Mouse (Mus musculus) hematopoietic stem cell, adult 5-6 weeks (primary cell): ENCODE results near the gene Gemin4. TPM values are rescaled to one million over a fixed set of nuclear protein-coding genes. Genes with fewer than 3 reads are reported as not detected.
"Not testable (repeated sequence)": the region's sequence is repeated elsewhere in the genome, so short reads cannot be mapped to it uniquely, and the experiment has no call there.

ENCODE experiments used
- ATAC-seq, 2 experiments: fragments of 125-278 bp in 1 of 2; replicated peaks in 1 of 2; 2 replicates each; pipeline ENCODE4 v1.8.0; 2016 to 2017; ENCODE audit warnings: inconsistent platforms in 2 of 2, mild to moderate bottlenecking in 2 of 2, moderate number of reproducible peaks in 2 of 2, low read depth in 1 of 2, moderate TSS enrichment in 1 of 2; ENCODE audit not compliant: low FRiP score in 2 of 2, poor library complexity in 2 of 2, severe bottlenecking in 2 of 2, insufficient read depth in 1 of 2, low TSS enrichment in 1 of 2
- total RNA-seq: library from RNA; stranded (forward); fragments of 172-1452, 232-1000 nt; gene quantifications from 2 replicates; pipeline ENCODE4 v1.2.3, GENCODE M21; 2017

Gemin4 gene
- total RNA-seq, 1 experiment from 2014 or later, result 20.7 TPM

DNA sequence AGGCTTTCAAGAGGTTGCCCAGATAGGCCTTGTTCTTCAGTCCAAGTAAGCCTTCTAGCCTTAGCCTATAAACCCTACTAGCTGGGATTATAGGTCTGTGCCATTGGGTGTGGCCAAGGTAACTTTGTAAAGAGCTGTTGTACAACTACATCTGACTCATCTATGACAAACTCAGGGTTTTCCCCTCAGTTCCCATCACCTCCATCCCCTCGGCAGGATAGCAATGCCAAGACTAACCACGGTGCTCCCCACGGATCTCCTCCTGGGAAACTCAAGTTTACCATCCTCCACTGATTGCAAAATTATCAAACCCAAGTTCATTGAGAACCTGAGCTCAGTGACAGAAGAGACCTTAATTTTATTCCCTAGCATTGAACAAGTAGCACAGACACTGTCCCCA is 18.7 kb upstream of the Gemin4 start:
- ATAC-seq, result no peak

DNA sequence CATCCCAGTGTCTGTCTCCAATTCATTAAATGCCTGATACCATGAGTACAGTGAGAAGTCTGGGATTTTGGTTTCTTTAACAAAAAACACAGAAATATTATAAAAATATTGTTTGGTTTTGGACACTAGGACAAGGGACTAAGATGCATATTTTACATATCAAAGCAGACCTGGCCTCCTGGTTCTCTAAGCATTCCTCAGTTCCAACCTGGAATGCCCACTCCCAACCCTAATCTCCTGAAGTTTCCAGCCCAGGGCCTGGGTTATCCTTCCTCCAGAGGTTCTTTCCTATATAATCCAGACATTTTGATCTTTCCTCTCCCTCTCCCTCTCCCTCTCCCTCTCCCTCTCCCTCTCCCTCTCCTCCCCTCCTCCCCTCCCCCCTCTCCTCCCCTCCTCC is 7.6 kb upstream of the Gemin4 start:
- no peak for ATAC-seq

DNA sequence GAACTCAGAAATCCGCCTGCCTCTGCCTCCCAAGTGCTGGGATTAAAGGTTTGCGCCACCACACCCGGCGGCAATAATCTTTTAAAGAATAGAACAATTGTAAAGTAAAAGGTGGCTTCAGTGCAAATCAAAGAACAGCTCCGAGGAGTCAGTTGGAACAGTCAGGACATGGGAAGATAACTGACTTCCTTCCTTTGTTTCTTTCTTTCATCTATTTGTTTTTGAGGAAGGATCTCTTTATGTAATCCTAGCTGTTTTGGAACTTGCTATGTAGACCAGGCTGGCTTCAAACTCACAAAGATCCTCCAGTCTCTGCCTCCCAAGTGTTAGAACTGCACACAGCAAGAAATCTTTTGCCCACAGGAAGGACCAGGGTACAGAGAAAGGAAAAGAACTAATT is 7.2 kb upstream of the Gemin4 start:
- no peak for ATAC-seq

DNA sequence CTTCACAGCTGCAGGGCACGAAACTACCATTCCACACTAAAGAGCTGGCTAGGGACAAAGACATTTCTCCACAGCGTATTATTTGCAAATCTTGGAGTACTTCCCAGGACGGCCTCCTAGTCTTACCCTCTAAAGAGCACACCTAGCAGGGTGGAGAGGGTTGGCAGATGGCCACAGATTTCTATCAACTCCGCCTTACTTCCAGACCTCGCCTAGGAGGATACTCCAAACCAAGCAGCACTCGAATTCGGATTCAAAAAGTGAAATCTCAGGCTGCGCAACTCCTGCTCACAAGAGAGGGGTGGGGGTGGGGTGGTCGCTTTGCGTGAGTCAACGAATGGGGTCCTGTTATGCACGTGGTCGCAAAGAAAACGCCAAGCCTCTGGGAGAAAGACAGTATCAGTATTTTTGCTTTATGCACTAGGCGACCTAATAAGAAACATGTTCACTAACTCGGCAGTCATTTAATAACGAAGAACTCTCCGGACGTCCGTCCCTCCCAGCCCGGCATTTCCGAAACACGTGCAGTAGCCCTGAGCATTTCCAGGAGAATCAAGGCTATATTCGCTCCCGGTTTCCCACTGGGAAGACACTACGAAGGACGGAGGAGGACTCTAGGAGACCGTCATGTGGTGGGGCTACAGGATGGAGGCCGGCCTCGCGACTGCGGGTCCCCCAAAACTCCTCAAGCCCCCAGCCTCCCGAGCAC is 629 bp downstream of the Gemin4 start:
- ATAC-seq, result no peak

DNA sequence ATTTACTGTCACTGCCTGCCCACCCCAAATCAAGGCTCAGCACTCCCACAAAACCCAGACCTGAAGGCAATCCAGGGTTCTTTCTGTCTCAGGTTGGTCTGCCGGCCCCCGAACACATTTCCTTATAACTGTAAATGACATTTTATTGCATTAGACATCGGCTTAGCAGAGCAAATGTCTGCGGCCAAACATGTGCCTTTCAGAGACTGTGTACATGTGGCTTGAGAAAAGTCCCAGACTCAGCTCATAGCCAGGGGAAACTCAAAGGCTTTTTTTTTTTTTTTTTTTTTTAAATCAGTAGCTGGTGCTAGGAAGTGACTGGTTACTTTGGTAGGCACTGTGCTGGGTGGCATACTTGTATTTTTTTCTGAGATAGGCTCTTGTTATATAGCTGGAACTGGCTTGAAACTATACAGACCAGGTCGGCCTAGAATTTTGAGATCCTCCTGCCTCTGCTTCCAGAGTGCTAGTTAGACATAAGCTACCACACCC is 1.4 kb downstream of the Gemin4 start:
- no peak for ATAC-seq

DNA sequence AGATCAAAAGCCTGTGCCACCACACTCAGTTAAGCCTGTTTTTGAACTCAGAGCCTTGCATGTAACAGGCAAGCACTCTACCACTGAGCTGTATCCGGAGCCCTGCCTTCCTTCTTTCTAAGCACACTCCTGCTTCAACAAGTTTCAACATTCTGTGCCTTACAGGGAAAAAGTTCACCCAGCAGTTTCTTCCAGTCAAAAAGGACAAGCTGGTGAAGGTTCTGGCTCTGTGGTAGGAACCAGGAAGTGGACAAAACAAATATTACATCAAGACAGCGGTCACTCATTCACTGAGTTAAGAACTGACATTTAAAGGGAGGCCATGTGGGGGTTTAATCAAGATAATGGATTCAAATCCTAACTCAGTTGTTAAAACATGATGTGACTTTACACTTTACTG is 2.5 kb downstream of the Gemin4 start:
- ATAC-seq, result no peak

DNA sequence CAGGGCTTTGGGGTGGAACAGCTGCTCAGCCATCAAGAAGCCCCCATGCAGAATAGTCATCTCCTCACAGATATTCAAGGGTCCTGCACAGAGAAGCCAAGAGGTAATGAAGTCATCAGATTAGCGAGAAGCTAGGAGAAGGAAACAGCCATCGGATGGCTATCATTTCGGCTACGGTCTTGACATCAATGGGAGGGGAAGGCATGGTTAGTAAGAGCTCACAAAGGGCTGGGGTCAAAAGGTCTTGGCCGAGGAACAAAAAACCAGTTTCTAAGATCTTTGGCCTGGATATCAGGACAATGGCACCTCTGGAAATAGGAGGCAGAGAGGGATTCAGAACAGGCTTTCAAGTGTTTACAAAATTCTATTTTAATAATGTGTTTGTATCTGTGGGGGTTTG is 3.6 kb downstream of the Gemin4 start:
- ATAC-seq, result no peak

DNA sequence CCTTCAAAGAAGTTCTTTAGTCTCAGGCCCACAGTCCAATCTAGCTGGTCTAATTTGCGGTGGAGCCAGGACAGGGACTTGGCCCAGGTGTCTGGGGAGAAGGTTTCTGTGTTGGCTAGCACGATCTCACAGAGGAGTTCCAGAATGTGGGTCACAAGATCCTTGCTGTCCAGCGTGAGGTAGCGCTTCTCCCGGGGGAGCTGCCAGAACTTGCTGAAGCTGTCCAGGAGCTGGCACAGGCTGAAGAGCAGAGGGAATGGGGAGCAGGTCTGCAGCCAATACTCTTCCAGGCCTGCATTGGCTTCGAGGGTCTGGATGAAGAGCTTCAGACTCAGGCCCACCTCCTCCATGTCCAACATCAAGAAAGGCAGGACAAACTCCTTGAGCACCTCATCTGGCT is 5.9 kb downstream of the Gemin4 start:
- not testable (repeated sequence) for ATAC-seq

DNA sequence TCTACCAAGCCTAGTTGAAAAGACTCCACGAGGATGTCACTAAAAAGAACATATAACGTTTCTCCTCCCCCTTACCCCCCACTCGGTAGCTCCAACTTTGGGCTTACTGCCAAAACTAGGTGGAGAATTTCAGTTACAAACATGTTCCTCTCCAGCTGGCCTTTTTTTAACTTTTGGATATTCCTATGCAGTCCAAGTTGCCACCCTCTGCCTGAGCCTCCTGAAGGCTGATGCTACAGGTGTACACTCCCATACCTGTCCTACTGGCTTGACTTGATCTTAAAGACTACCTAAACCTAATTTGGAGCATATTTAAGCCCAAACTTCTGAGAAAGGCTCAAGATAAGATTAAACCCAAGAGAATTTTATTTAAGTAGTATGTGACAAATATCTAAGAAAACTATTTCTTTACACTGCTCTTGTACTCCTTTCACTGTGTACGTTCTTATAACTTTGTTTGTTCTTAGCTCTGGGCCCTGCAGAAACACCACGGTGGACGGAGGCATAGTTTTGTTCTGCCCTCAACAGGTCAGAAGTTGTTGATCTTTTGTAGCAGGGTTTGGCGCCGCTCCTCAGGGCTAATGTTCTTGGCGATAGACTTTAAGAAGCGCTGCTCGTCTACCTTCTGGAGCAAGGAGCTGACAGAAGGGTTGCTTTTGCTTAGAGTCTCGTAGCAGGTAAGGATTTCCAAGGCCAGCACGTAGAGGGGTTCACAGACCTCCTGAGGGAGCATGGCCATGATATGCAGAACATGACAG is 7.1 kb downstream of the Gemin4 start:
- no peak for ATAC-seq

DNA sequence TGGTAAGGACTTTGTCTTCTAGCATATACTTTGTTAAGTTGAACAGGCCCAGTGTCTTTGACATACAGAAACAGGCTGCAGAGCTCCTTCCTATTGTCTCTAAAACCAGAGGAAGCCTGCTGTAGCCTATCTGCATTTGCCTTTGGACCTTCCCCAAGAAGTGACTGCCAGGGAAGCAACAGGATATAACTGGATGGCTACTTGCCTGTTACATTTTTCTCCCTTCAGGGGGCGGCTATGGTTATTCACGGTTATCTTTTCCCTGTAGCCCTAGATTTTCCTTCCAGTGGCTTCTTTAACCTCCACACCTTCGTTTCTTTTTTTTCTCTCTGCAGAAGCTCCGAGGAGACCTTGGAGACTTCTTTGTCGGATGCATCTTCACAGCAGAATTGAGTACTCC is 10.7 kb downstream of the Gemin4 start:
- no peak for ATAC-seq

DNA sequence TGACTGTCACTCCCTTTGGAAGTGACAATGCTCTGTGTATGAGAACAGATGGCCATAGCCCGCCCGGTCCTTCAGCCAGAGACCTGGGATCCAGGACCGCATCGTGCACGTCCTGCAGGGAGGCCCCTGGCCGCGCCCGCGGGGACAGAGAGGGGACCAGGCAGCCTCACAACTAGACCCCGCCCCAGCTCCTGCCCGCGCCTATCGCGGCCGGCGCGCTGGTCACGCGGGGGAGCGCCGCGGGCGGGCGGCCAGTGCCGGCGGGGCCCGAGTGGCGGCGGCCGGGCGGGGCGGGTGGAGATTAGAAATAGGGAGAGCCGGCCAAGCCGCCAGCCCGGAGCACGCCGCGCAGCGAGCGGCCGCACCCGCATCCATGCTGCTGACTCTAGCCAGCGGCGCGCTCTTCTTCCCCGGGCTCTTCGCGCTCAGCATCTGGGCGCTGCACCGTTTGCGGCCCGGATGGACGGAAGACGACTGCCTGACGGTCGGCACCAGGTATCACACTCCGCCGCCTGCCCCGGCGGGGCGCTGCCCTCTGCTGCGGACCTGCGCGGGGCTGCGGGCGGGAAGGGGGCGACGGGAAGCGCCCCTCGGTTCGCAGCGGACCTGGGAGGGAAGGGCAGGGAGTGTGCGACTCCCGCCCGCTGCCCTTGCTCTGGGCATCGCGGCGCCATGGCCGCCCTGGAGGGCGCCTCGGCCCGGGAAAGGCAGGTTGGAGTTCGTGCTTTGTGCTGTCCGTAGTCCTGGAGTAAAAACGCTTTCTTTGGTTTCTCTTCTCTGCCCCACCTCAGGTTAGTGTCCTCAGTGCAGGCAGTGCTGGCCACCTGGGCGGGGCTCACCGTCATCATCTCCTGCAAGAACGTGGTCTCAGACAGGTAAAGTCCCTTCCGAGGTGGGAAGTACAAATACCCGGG is 15.4 kb downstream of the Gemin4 start:
- ATAC-seq, result peak; percentile 82 to 89

DNA sequence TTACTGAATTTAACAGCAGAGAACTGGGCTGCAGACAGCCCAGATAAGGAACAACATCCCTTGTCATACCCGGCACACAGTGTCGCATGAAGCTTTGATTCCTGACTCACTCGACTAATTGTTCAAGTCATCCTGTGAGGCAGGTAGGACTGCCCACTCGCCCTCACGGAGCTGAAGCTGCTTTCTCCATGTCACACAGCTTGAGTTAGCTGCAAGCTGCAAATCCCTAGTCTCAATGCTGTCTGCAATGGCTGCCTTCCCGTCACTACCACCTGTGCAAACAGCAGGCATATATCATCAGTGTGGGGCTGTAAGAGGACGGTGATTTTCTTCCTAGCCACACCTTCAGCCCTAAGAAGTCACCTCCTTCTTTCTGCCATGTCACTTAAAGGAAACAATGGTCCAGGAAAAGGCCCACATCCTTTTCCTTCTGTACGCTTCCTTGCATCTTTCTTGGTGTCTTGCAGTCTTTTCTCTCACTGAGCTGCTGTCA is 20.4 kb downstream of the Gemin4 start:
- ATAC-seq, result no peak

DNA sequence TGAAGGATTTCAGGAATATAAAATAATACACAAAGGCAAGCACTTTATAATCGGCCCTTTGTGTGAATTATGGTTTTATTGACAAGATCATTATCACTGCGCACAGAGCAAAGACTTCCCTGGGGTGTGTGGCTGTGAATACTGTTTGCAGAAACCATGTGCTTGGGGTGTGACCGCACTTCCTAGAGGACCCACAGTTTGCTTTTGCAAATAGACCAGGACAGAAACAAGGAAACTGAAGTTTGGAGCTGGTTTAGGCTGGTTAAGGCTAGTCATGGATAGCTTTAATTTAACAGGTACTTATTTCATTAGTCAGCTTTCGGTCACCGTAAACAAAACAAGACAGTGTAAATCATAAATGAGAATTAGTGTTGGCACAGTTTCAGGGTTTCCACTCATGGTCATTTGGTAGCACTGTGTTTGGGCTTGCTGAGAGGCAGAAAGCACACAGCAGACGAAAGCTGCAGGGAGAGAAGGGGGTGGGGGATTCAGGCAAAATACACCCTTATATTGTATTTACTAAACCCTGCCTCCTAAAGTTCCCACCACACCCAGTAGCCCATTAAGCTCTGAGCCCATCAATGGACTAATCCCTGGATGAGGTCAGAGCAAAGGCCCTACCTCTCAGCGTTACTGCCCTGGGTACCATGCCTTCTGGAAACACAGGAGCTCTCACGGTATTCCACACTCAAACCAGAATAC is 21.0 kb downstream of the Gemin4 start:
- ATAC-seq, result no peak

DNA sequence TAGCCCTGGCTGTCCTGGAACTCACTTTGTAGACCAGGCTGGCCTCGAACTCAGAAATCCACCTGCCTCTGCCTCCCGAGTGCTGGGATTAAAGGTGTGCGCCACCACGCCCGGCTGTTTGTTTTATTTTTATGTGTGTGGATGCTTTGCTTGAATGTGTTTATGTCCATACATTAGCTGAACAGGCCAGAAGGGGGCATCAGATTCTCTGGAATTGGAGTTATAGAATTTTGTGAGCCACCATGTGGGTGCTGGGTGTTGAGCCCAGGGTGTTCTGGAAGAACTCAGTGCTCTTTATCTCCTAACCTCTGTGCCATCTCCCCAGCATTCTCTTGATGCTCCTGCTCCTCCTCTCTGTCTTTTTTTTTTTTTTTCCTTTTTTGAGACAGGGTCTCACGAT is 30.6 kb downstream of the Gemin4 start:
- ATAC-seq, result no peak

DNA sequence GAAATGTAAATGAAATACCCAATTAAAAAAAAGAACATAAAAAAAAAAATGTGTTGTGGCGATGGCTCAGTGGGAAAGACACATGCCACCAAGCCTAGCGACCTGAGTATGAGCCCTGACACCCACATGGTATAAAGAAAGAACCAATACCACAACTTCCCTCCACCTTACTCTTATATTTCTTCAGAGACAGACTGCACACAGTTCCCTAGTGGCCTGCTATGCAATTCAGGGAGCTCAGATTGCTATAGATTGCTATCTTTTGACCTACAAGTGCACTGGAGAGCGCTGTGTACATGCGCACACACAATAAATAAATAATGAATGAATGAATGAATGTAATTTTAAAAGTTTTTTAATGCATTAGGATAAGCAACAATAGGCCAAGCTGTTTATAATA is 33.7 kb downstream of the Gemin4 start:
- ATAC-seq, result no peak

DNA sequence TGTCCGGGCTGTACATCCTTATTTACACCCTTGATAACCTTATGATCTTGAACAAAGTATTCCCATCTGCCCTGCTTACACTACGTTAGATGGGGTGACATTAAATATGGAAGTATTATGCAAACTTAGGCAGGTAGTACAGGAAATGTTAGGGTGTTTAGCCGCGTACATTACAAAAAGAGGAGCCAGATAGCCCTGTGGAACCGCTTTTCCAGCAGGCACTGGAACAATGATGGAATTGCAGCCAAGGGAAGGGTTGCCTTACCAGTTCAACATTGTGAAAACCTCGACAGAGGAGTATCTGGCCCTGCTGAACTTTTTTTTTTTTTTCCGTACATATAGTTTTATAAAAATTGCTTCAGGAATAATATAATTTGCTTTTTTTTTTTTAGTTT is 37.3 kb downstream of the Gemin4 start:
- ATAC-seq, result no peak

DNA sequence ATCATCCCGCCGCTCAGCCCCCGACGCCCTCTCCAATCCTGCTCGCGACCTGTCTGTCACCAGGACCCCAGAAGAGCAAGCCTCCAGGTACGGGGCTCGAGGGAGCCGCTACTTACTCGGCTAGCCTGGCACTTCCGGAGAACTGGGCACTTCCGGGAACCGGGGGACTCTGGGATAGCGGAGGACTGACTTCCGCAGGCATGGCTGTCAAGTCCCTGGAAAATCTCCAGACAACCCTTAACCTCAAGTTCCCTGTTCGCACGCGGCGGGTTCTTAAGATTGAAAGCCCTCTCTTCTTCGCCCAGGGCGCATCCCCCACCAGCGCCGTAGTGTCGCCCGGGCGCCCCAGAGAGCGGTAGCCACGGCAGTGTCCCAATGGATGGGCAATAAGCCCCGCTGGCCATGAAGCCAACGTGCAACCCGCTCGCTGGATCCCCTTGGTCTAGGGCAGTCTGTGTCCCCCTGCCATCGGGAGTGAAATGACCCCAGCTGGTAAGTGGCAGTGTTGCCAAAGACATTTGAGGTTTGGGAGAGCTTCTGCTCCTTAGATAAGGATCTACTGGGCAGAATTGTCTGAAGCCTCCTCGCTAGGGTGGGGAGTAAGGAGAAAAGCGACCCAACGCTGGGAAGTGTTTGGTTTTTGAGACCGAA is 37.8 kb downstream of the Gemin4 start, which contains the start of the genes Vps53 and Fam57a:
Gene Vps53 (minus strand): TSS at position 153 of the 651 bp plus-strand sequence.
Gene Fam57a (plus strand): TSS at position 177 of the 651 bp plus-strand sequence.
- peak; percentile 74 to 85 for ATAC-seq
